Mouse (Mus musculus): Measurements from ENCODE around the gene Hadha.

Gene Hadha

DNA sequence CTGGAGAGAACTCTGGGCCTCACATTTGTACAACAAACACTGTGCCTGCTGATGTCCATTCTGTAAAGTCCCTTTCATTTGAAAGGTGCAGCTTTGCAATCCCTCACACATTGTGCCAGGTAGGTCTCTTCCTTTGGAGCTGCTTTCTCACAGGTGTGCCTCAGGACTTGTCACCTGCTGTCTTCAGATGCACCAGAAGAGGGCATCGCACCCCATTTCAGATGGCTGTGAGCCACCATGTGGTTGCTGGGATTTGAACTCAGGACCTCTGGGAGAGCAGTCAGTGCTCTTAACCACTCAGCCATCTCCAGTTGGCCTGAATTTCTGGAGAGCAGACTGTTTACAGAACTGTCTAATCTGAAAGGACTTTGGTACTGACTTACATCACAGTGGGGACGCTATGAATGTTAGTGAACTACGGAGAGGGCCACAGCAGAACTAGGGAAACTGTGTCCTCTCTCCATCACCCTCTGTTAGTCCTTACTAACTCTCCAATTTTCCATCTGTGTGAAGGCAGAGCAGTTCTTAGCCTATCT, 42.4 kb downstream of the Hadha start:
- DNase-seq (ENCODE audit: low read depth, low spot score): no peak

DNA sequence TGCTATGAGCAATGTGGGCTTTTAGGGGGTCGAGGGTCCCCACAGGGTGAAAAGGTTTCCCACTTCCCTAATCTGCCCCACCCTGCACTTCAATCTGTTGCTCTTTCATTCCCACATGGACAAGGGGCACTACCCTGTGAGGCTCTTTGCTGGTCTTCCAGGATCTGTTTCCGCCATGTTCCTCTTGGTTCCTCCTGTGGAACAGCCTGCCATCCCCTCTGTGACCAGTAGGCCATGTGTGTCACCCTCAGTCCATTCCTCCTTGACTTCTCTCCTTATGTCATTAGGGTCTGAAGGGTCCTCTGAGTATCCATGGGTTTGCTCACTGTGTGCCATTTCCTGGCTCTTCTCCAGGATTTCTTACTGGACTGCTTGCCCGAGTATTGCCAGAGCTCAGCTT, 43.2 kb downstream of the Hadha start:
- no peak for DNase-seq (ENCODE audit: low read depth, low spot score)

DNA sequence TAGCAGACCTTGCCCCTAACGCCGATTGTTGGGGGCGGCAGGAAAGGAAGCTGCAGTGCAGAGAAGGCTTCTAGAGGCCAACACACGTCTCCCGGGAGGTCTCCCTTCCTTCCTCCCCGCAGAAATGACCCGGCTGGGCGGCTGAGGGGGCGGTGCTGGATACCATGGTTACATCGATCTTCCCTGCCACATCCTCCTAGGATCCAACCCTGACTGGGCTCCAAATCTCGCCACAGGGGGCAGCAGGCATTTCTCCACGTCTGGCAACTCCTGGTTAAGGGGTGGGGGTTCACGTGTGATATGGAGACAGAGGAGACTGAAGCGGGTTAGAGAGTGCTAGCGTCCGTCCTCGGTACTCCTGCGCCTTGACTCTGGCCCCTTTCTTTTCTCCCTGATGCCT, 43.8 kb downstream of the Hadha start:
- DNase-seq (ENCODE audit: low read depth, low spot score): no peak

DNA sequence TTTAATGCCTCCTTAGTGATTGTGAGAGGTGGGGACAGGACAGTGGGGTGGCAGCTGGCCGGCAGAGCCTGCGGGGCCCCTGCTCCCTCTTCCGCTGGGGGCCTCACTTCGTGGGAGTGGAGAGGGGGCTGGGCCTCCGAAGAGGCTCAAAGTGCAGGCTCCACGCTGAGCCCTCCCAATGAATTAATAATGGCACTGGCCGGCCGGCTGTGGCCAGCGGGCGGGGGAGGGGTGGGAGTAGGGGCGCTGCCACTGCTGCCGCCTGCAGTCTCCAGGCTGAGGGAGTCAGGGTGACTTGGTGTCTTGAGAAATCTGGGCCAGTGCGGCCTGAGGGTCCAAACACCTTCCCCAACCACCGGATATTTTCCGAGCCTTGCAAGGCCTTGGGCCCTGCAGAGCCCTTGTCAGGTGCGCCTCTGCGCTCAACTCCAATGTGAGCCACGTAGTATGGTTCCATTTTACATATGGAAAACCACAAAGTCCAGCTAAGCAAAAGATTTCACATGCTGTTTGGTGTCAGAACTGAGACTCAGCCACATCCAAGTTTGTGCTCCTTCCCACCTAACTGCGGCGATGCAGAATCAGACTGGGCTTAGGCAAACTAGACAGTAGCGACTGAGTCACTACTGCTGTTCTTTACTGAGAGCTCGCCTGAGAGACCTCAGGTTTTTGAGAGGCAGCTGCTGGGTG, 44.4 kb downstream of the Hadha start:
- no peak for DNase-seq (ENCODE audit: low read depth, low spot score)

DNA sequence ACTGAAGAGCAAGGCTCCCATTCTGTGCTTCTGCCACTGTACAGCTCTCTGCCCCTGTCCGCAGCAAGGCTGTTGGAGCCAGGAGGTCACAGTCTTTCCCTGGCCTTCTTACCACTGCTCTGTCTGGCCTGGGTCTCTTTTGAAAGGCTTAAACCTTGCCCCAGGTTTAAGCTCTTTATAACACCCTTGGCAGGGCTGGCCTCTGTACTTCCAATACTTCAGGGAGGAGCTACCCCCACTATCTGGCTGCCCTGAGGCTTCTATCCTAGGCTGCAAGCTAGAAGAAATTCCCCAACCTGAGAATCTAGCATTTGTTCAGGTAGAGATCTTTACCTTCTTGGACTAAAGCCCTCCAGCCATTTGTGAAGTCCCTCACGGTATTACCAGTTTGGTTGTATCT, 45.1 kb downstream of the Hadha start:
- no peak for DNase-seq (ENCODE audit: low read depth, low spot score)

DNA sequence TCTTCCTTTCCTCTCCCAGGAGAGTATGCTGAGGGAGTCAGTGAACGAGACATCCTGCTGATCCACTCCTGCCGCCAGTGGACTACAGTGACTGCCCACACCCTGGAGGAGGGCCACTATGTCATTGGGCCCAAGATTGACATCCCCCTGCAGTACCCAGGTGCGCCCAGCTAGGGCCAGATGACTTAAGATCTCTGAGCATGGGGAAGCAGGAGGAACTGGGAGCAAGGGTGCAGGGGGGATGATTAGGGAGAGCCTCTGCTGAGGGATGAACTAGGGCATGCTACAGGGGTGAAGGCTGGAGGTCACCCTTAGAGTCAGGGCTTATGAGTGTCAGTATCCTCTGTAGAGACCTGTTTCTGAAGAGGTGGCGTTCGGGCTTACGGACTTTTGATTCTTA, 46.7 kb downstream of the Hadha start:
- no peak for DNase-seq (ENCODE audit: low read depth, low spot score)

DNA sequence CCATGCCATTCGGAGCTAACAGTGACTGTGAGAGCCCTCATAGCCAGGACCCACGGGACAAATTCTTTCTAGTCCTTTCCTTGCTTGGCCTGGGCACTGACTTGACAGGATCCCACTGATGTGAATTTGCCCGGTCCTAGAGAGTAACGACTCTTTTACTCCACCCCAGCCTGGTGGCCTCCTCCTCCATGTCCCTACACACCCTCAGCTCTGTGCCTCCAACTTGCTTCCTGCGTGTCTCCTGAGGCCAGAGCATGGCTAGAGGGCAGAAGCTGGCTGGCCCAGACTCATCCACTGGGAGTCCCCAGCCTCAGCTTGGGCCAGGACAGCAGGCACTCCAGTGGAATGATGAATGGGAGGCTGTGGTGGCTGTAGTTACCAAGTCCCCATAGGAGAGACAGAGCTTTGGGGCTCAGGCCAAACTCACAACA, 47.3 kb downstream of the Hadha start:
- DNase-seq (ENCODE audit: low read depth, low spot score): no peak

DNA sequence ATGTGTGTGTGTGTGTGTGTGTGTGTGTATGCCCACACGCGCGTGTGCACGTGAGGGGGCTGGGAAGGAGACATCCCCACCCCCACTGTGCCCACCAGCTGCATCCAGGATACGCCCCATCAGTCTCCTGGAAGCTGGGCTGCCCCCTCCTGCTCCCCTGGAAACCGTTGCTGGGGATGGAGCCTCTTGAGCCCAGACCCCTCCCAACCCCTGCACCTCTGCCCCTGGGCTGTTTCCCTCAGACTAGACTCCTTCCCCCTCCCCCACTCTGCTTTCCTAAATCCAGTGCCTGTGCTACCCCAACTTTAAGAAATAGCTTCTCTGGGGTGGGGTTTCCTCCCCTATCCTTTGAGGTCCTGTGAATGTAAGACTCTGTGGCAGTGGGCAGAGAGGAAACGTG, 47.8 kb downstream of the Hadha start:
- no peak for DNase-seq (ENCODE audit: low read depth, low spot score)

DNA sequence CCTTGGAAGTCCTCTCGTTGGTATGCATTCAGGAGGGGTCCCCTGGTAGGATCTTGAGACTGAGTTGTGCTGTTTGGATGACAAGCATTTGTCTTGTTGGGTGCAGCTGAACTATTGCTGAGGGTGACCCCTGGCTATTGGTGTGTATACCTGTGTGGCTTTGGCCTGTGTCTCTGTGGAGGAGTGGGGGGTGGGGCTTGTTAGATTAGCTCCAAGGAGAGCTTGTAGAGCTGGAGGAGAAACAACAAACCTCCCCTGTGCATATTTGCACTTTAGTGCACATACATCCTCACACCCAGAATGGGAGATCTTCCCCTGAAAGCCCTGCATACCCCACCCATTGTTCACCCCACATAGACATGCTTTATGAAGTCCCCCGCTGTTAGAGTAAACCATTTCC, 48.2 kb downstream of the Hadha start:
- no peak for DNase-seq (ENCODE audit: low read depth, low spot score)

DNA sequence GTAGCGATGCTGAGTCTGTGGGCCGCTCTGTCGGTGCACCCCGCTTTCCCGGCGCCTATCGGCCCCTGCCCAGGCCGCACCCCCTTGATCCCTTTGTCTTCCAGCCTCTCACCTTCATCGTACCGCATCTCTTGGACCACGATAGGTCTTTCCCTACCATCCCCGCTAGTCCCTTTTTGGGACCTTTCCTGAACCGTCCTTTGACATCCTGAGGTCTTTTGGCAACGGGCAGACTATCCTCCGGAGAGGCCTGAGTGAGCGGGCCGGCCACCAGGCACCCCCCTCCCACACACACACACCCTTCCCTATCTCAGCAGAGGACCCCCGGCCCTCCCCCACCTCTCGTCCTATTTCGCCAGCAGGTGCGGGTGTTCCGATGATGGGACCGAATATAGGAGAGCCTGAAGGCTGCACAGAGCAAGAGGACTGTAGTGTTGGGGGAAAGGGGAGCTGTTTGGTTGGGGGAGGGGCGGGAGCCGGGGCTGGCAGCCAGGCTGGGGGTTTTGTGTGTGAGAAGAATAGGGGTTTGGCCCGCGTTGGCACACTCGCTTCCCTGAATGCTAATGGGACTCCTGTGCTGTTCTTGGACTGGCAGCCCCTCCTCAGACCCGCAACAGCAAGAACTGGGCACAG, 49.2 kb downstream of the Hadha start, which contains the start of gene 3110082J24Rik:
Gene 3110082J24Rik, minus strand, starts transcription at position 419 of the 633 bp plus-strand sequence.
- DNase-seq (ENCODE audit: low read depth, low spot score): no peak

DNA sequence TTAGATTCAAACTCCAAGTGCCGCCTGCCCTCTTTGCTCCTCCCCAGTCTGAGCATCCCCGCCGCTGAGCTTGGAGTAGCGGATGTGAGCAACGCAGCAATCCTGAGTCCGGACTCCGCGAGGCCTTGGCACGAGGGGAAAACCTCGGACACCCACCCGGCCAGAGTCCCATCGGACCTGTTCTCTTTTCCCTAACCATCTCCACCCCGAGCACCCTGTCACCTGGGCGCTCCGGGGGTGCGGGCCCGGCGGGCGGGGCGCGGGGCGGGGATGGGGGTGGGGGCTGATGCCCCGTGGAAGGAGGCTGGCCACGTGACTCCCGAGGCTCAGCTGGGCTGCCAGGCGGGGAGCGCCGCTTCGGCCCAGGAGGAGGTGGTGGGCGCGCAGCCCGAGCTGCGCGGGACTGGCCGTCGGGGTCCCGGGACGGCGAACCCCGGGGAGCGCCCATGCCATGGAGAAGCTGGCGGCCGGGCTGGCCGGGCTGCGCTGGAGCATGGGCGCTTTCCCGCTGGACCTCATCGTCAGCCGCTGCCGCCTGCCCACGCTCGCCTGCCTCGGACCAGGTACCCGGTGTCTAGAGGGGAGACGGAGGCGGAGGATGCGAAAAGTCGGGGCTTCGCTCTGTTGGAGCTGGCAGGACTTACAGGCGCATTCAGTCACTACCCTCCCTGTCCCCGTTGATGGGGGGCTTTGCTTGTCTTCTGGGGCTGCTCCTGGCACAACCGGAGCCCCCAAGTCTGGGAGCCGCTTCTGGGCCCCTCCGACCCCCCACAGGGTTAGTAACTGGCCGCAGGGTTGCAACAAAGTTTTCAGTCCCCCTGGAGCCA, 49.9 kb downstream of the Hadha start, which contains the start of gene Garem2:
Gene Garem2, plus strand, starts transcription at position 321 of the 827 bp plus-strand sequence.
- DNase-seq (ENCODE audit: low read depth, low spot score): no peak

DNA sequence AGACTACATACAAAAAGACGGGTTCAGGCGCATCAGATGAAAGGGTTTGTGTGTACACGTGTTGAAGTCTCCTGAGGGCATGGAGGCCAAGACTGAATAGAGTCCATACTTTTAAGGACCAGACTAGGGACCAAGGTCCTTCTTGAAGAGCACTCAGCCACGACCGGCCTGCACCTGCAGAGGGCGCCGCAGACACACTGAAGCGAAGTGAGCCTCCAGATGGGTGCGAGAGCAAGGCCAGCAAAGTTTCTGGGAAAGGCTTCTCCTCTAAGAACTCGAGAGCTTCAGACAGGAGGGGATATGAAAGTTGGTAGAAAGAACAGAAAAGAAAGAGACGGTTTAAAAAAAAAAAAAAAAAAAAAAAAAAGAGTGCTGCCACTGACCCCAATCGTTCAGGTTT, 50.6 kb downstream of the Hadha start:
- DNase-seq (ENCODE audit: low read depth, low spot score): no peak

DNA sequence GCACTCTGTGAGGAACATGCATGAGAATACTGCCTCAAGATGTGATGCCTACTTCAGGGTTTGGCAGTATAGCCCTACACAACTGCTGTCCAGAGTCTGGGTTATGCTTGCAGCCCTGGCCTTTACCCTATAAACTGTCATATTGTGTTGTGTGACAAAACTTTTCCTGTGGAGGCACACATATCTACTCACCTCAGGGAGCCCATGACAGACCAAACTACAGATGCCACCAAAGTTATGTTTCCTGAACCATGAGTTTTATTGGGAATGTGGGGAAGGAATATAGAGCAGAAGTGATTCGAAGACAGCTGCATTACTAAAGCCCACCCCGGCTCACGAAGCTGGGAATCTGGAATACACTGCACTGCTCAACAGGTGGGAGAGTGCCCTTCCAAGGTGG, 51.6 kb downstream of the Hadha start:
- DNase-seq (ENCODE audit: low read depth, low spot score): no peak

DNA sequence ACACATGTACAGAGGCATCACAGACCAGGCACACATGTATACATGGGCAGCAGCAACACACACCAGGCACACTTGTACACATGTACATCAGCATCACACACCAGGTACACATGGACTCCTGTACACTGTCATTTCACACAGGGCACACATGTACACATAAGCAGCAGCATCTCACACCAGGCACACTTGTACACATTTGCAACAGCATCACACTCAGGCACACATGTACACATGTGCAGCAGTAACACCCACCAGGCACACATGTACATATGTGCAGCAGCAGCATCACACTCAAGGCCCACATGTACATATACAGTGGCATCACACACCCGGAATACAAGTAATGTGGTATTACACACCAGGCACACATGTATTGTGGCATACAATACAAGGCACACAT, 56.7 kb downstream of the Hadha start:
- DNase-seq (ENCODE audit: low read depth, low spot score): no peak

DNA sequence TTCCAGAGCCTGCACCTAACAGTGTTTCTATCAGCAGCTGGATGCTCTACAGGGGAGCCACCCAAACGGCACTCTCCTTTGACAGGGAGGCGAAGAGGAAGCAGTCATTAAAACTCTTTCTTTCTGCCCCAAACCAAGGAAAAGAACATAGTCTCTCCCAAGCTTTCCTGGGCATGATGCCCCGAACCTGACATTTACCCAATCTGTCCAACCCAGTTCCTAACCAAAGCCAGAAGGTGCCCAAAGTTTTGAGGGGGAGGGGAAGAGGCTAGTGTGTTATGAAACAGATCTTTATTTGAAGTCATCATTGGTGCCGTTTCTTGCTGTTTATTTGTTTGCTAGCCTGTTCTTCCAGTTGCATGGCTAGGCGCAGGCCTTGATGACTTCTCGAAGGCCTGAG, 59.2 kb downstream of the Hadha start:
- no peak for DNase-seq (ENCODE audit: low read depth, low spot score)

DNA sequence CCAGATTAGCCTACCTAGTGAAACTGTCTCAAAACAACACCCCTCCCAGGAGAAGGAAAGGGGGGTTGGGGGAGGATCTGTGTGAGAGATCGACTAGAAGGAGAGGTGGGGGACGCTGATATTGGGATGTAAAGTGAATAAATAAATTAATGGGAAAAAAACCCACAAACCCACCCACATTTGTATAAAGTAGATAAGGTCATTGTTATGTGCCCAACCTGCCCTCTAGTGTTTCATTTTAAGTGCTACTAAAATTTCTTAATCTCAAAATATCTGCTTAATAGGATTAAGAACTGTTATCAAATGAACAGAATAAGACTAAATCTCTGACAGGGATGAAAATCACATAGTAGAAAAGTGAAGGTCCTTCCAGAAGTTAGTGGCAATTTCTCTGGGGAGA, 60.6 kb downstream of the Hadha start:
- DNase-seq (ENCODE audit: low read depth, low spot score): no peak

DNA sequence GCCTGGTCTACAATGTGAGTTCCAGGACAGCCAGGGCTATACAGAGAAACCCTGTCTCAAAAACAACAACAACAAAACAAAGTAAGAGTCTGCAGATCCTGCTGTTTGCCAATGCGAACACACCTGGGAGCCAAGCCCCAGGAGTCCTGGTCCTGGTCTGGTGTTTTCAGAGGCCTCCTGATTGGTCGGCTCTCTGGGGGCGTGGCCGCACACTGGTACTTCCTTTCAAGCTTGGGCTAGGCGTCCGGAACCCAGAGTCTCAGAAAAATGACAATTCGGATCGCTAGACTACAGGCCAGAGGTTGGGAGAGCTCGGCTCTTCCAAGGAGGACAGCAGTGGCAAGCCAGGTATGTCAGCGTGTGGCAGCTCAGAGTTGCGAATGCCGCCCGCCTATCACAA, 62.3 kb downstream of the Hadha start:
- no peak for DNase-seq (ENCODE audit: low read depth, low spot score)

DNA sequence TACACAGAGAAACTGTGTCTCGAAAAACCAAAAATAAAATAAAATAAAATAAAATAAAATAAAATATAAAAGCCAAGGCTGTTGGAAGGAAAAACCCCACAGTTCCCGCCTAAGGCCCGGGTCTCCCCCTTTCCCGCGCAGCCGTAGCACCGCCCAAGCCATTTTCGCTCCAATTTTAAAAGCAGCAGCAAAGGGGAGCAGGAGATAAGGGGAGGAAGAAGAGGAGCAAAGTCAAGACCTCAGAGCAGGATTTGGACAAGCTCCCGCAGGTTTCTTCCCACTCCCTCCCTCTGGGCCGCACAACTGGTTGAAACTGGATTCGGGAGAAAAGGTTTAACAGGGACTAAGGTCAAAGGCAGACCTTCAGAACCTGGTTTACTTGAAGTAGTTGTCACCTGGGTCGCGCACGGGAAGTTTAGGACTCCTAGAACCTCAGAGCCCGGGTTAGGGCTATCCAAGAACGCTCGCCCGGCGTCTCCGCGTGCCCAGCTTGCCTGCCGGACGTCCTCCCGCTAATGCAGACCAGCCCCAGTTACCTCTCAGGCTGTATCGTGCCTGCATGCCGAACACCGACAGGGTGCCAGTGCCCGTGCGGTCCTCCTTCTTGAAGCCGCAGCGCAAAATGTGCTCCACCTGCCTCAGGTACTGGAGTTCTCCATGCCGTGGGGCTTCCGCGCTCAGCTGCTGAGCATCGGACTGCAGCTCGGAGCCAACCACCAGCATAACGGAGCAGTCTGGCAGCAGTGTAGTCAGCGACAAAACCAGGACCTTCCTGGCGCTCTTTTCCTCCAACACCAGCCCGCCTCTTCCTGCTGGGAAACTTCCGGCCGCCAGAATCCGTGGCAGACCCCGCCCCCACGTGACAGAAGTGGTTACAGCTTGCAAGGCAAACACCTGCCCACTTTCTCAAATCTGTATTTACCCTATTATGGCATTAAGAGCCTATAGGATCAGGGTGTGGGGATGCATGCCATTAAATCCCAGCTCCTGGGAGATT, 81.8 kb downstream of the Hadha start, which contains the start of gene Tyms:
Gene Tyms, minus strand, starts transcription at position 793 of the 997 bp plus-strand sequence.
- peak; percentile 42 for DNase-seq (ENCODE audit: low read depth, low spot score)

DNA sequence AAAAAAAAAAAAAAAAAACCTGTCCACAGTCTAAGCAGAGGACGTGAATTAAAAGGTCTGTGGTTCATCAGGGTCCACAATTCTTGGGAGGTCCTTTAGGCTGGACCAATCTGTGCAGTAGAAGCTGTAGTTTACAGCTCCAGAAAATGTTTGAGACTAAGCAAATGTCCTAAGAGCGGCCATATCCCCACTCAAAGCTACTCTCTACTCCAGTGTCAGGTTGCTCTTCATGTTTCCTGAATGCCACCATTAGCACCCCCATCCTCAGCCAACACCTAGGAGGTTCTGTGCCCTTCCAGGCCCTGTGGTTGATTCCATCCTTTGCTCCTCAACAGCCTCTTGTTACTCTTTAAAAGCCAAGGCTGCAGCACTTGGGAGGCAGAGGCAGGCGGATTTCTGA, 82.6 kb downstream of the Hadha start:
- no peak for DNase-seq (ENCODE audit: low read depth, low spot score)

DNA sequence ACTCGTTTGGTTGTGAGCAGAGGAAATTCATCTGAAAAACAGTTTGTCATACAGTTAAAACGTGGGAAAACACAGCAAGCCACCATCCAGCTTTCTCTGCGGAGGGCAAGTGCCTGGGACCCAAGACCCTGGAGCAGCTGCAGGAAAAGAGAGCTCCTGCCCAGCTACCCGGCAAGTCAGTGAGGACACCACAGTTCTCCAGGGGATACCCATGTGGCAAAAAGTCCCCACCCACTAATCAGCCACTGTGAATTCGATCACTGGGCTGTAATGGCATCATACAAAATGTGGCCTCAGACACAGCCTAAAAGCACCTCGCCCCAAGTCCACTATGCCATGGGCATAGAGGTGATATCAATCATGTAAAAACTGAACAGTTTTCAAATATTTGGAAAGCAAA, 83.3 kb downstream of the Hadha start:
- DNase-seq (ENCODE audit: low read depth, low spot score): no peak

All from brain, embryonic 18.5 days (tissue).